Mouse (Mus musculus) olfactory bulb, adult 2 months (tissue): ENCODE measurements at regions not wholly inside any gene's neighbourhood (a gene's known extent, or its start where the extent isn't known, plus 50 kb on each side); places are given as distances from the start of the nearest gene placed in this dataset.

ENCODE experiments used
- H3K27ac ChIP-seq: fragments of 200-500 bp; 2 replicates; pipeline ENCODE4 v1.5.1; 2012; ENCODE audit warnings: low read depth, low read length; ENCODE audit not compliant: insufficient read depth
- H3K4me1 ChIP-seq: fragments of 200-500 bp; 2 replicates; pipeline ENCODE4 v1.6.1; 2012; ENCODE audit warnings: low read length; ENCODE audit not compliant: control insufficient read depth, insufficient read depth
- H3K4me3 ChIP-seq: fragments of 200-500 bp; 2 replicates; pipeline ENCODE4 v1.5.1; 2012; ENCODE audit warnings: mild to moderate bottlenecking, low read depth, low read length, moderate library complexity; ENCODE audit not compliant: insufficient read depth
- CTCF ChIP-seq: fragments of 200-500 bp; IDR thresholded peaks from 2 replicates; pipeline ENCODE4 v1.5.1; 2012; ENCODE audit warnings: low read depth, mild to moderate bottlenecking, low read length, moderate library complexity; ENCODE audit not compliant: insufficient read depth
- POLR2A ChIP-seq: fragments of 200-500 bp; IDR thresholded peaks from 2 replicates; pipeline ENCODE4 v1.6.1; 2012; ENCODE audit warnings: mild to moderate bottlenecking, low read depth, low read length, moderate library complexity; ENCODE audit not compliant: insufficient read depth
- WGBS: fragments of 180-500 bp; shearing (Covaris S2); methylation state at CpG from one replicate; pipeline ENCODE4 v1.1.7; 2018; 5-methylcytosine and 5-hydroxymethylcytosine counted together

- 73% methylated on average over 11 of the region's 11 CpGs for WGBS
- H3K4me3 ChIP-seq, result no peak overlapping the region
These were observed 628.4 kb upstream of the Cdh11 start for GRCm38 (mm10) chr8:103413589-103414575.

GRCm38 (mm10) chr8:103422313-103422973 lies 637.0 kb upstream of the Cdh11 start:
- H3K4me1 ChIP-seq, result no peaks in the 10 kb centered on the region
- 89% methylated on average over 2 of the region's 2 CpGs for WGBS
- no peak overlapping the region for H3K27ac ChIP-seq
- TF ChIP-seq CTCF (no peak), POLR2A (no peak)
- no peak overlapping the region for H3K4me3 ChIP-seq

More at GRCm38 (mm10) chr8:103413589-103414575, 628.4 kb upstream of the Cdh11 start:
- H3K27ac ChIP-seq, result no peak overlapping the region
- TF ChIP-seq POLR2A (no peak), CTCF (no peak)
- no peaks in the 10 kb centered on the region for H3K4me1 ChIP-seq

GRCm38 (mm10) chr8:103425967-103426366 lies 640.5 kb upstream of the Cdh11 start:
- no peak overlapping the region for H3K4me3 ChIP-seq
- H3K4me1 ChIP-seq, result no peaks in the 10 kb centered on the region
- 84% methylated on average over 1 of the region's 1 CpGs for WGBS
- H3K27ac ChIP-seq, result no peak overlapping the region
- no peak for TF ChIP-seq POLR2A
- TF ChIP-seq CTCF, result no peak

GRCm38 (mm10) chr8:103430874-103431492 lies 645.5 kb upstream of the Cdh11 start:
- H3K27ac ChIP-seq, result no peak overlapping the region
- H3K4me1 ChIP-seq, result no peaks in the 10 kb centered on the region
- H3K4me3 ChIP-seq, result no peak overlapping the region
- TF ChIP-seq POLR2A, result no peak
- TF ChIP-seq CTCF, result no peak
- WGBS, result 96% methylated on average over 3 of the region's 3 CpGs

- TF ChIP-seq CTCF, result no peak
- TF ChIP-seq POLR2A, result no peak
- WGBS, result 96% methylated on average over 6 of the region's 6 CpGs
These were observed 648.2 kb upstream of the Cdh11 start for GRCm38 (mm10) chr8:103433532-103434105.

GRCm38 (mm10) chr8:103438995-103439717 lies 653.7 kb upstream of the Cdh11 start:
- H3K27ac ChIP-seq, result no peak overlapping the region
- no peak overlapping the region for H3K4me3 ChIP-seq
- WGBS, result 89% methylated on average over 6 of the region's 6 CpGs
- TF ChIP-seq CTCF (no peak), POLR2A (no peak)
- no peaks in the 10 kb centered on the region for H3K4me1 ChIP-seq

More at GRCm38 (mm10) chr8:103433532-103434105, 648.2 kb upstream of the Cdh11 start:
- H3K4me3 ChIP-seq, result no peak overlapping the region
- H3K27ac ChIP-seq, result no peak overlapping the region
- no peaks in the 10 kb centered on the region for H3K4me1 ChIP-seq

GRCm38 (mm10) chr8:103441163-103441562 lies 655.7 kb upstream of the Cdh11 start:
- Histone ChIP-seq H3K4me1 (no peaks in the 10 kb centered on the region), H3K27ac (no peak overlapping the region), H3K4me3 (no peak overlapping the region)
- WGBS, result 80% methylated on average over 5 of the region's 5 CpGs
- TF ChIP-seq POLR2A (no peak), CTCF (no peak)

GRCm38 (mm10) chr8:103442420-103443125 lies 657.1 kb upstream of the Cdh11 start:
- TF ChIP-seq POLR2A (no peak), CTCF (no peak)
- H3K4me3 ChIP-seq, result no peak overlapping the region
- H3K27ac ChIP-seq, result no peak overlapping the region
- 45% methylated on average over 6 of the region's 6 CpGs for WGBS
- H3K4me1 ChIP-seq, result no peaks in the 10 kb centered on the region

- Histone ChIP-seq H3K4me3 (no peak overlapping the region), H3K4me1 (peaks cover 3% of the 10 kb centered on the region; the same call in 1 of the 2 replicates), H3K27ac (no peak overlapping the region)
- 72% methylated on average over 7 of the region's 7 CpGs for WGBS
- TF ChIP-seq POLR2A, result no peak
- TF ChIP-seq CTCF, result no peak
These were observed 656.8 kb upstream of the Cdh5 start for GRCm38 (mm10) chr8:103444577-103444976.
